Mouse (Mus musculus) c-Kit-positive CD71-positive TER-119-negative erythroid progenitor cells, embryonic 14.5 days (primary cell): ENCODE results near the gene Gm20388.
"Not testable (repeated sequence)": the region's sequence is repeated elsewhere in the genome, so short reads cannot be mapped to it uniquely, and the experiment has no call there.

Source experiments
- DNase-seq: peaks from one replicate; pipeline ENCODE4 v3.0.0-alpha.2; 2013; ENCODE audit warnings: low read depth

Gm20388 gene

DNA sequence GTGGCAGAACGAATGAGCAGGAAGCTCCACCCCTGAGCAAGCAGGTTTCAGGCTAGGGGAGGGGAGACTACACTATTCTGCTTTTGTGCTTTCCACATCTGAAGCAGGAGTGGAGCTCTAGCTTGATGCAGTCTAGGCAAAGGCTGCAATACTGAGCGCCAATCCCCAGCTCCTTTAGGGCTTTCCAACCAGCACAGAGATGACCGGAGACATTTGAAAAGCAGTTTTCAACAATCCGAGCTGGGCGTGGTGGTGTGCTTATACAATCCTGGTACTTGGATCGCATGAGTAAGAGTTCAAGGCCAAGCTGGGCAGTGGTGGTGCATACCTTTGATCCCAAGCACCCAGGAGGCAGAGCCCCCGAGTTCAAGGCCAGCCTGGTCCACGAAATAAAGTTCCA, 3281.3 kb downstream of the Gm20388 start:
- DNase-seq = no peak

GRCm38 (mm10) chr8:123193771-123194170, 3283.1 kb downstream of the Gm20388 start:
- no peak for DNase-seq

GRCm38 (mm10) chr8:123197016-123197415, 3286.4 kb downstream of the Gm20388 start:
- peak; percentile 61 for DNase-seq

DNA sequence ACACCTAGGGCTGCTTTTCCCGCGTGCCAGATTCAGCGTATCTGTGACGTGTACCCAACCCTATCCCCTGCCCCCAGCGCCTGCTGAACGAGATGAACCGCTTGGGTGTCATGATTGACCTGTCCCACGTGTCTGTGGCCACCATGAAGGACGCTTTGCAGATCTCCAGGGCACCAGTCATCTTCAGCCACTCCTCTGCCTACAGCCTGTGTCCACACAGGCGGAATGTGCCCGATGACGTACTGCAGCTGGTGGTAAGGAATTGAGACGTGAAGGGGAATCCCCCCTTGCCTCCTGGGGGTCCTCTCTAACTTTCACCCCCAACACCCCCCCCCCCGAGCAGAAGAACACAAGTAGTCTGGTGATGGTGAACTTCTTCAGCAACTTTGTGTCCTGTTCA, 3289.2 kb downstream of the Gm20388 start:
- DNase-seq = no peak

- peak; percentile 67 for DNase-seq
Measured at GRCm38 (mm10) chr8:123202288-123202687, 3291.6 kb downstream of the Gm20388 start.

DNA sequence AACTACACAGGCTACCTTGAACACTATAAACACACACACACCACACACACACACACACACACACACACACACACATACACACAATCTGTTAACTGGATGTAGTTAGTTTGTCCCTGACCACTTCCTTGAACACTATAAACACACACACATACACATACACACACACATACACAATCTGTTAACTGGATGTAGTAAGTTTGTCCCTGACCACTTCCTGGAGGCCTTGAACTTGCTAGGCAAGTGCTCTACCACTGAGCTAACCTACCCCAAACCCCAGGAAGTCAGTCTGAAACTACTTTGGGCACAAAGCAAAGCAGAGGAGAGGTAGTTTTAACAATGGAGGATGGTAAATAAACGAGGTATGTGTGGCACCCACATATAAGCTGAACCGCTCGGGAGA, 3292.9 kb downstream of the Gm20388 start:
- no peak for DNase-seq

- DNase-seq = no peak
Measured at GRCm38 (mm10) chr8:123211876-123212275, 3301.2 kb downstream of the Gm20388 start.

DNA sequence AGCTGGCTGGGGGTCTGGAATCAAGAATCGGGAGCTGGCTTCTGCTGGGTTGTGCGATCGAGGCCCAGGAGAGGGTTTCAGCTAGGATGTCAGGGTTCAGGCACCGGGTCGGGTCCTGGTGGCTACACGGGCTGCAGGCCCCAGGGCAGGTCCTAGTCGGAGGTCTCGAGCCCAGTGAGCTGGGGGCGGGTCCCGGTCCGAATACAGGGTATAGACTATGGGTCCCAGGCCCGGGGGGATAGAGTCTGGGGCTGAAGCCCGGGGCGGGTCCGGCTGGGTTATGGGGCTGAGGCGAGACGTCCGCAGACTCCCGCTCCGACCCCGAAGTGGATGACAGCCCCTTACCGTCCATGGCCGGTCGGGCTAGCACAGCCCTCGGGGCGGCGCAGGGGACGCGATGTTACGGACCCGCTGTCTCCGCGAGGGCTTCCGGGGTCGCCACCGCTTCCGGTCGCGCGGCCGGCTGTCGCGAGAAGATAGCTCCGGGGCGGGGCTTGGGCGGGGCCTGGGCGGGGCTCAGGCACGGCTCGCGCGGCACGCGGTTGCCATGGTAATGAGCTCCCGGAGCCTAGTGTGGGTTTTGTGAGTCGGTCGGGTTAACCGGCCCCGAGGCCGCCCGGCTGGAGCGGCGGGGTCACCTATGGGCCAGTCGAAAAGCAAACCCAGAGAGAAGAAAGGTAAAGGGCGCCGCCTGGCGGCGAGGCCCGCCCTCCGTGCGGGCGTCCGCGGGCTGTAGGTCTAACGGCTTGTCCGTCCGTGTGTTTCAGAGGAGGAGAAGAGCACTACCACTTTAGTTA, 3301.9 kb downstream of the Gm20388 start, which contains the start of the genes Chmp1a and Spata33:
Gene Chmp1a, minus strand, starts transcription at position 443 of the 797 bp plus-strand sequence.
Gene Spata33, plus strand, starts transcription at position 512 of the 797 bp plus-strand sequence.
- DNase-seq = peak; percentile 78

DNA sequence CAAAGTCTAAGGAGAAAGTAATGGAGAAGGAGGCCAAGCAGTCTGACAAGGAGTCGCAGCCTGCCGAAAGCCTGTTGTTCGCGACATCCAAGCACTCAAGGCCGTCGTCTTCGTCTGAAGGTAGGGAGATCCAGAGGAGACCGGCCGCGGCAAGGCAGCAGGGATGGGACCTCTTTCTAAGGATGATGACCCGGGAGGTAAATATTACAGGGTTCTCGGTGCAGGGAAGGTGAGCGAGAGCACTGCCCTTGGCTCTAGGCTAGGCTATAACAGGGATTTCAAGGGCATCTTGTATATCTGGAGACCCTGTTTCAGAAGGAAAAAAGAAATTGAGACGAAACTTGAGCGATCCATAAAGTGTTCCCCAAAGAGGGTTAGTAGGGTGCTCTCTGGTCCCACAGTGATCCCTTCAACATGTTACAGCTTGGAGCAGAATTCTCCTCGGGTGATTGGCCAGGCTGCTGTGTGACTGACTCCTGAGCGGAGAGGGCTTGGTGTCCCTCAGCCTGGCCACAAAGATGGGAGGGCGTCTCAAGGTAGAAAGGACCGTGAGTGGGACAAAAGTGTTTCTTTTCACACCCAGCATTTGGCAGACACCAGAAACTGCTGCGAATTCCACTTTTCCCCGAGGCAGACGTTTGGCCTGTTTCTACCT, 3302.6 kb downstream of the Gm20388 start:
- DNase-seq = no peak

- DNase-seq = no peak
Measured at GRCm38 (mm10) chr8:123215430-123215829, 3304.8 kb downstream of the Gm20388 start.

DNA sequence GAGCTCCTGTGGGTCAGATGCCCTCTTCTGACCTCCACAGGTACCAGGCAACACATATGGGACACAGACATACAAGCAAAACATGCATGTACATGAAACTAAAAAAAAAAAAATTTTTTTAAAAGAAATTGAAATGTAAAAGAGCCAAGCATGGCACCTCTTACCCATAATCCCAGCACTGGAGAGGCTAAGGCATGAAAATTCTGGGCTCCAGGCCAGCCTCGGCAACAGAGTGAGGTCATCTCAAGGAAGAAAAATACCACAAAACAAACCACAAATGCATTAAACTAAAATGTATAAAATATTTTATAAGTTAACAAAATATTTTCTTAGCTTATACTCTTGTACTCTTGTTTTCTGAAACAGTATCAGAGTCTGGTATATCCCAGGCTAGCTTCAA, 3310.3 kb downstream of the Gm20388 start:
- DNase-seq = no peak

DNA sequence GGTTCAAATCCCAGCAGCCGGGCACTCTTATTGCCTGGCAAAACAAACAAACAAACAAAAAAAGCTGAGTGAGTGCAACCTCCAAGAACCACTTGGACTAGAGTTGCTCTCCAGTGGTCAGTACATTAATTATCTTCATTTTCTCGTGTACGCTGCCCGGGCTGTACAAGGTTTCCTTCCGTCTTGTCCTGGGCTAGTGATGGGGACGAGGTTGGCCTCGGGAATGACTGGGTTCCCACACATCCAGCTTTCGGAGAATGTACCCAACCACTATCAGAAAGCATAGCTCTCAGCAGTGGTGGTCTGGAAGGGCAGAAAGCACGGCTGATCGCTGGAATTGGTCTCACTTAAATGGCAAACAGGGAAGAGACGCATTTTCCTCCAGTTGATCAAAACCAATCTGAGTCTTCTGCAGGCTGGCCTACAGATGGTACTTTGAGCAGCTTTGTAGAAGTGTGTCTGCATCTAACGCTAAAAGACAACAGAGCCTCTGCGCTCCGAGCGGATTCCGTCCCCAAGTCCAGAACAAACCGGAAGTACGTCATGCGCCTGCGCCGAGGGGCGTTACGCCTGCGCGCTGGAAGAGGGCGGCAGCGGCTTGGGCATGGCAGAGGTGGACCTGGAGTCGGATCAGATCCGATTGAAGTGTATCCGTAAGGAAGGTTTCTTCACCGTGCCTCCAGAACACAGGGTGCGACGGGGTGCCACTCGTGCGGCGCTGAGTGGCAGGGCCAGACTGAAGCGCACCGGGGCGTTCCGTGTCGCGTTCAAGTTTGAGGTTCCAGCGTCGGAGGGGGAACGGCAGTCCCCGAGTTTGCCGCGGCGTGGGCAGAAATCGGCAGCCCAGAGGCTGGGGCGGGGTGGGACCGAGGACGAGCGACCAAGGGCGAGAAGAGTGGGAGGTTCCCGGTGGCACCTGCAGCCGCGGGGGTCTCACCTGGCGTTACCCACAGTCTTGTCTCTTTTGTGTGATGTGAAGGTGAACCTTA, 3313.9 kb downstream of the Gm20388 start, which contains the start of gene Cdk10:
Gene Cdk10, plus strand, starts transcription at position 565 of the 989 bp plus-strand sequence.
- DNase-seq = peak; percentile 89

DNA sequence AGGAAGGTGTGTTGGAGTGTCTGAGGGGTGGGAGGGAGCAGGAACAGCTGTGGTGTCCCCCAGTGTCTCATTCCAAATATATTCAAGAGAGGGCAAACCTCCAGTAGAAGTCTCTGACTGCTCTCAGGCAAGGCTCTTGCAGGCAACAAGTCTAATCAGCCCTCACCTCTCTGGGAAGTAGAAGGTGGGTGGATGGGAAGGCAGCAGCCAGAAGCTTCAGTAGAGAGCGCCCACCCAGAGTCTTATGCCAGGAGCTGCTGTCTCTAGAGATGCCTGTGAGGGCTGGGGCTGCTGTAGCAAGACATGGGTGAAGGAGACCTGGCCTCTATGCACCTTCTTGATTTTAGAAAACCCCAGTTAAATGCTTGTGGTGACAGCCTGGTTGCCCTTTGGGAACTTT, 3317.8 kb downstream of the Gm20388 start:
- DNase-seq = no peak

GRCm38 (mm10) chr8:123230326-123230725, 3319.7 kb downstream of the Gm20388 start:
- not testable (repeated sequence) for DNase-seq

DNA sequence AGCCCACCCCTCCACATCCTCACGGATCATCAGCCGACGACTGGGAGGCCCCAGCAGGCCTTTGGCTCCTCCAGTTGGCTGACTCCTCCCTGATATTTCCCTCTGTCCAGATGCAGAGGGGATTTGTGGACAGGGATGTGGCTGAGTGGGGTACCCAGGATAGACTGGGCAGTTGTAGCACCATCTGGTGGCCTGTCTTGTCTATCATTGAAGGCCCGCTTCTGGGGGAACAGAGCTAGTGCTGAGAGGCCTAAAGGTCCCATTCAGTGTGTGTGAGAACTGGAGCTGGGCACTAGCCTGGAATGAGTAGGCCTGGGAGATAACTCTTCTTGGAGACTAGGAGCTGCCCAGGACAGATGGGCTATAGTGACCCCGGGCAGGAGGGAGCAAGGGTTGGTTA, 3321.1 kb downstream of the Gm20388 start:
- DNase-seq = no peak

- no peak for DNase-seq
Measured at GRCm38 (mm10) chr8:123232553-123232952, 3321.9 kb downstream of the Gm20388 start.

DNA sequence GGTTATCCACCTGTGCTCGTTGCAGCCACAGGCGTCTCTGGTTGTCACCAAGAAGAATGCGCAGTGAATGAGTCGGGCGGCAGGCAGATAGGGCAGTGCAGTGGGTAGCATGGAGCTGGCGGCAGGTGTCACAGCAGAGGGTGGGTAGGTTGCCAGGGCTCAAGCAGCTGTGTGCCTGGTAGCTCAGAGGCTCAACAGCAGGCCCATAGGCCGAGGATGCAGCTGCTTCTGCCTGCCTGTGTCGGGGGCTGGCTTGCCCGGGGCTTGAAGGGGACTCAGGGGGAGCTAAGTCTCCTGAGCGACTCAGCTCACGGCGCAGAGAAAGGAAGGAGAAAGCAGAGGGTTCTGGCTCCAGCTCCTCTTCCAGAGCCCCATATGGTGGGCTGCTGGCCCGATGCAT, 3322.7 kb downstream of the Gm20388 start:
- DNase-seq = no peak

- no peak for DNase-seq
Measured at GRCm38 (mm10) chr8:123233760-123234159, 3323.1 kb downstream of the Gm20388 start.

- DNase-seq = no peak
Measured at GRCm38 (mm10) chr8:123234918-123235519, 3324.4 kb downstream of the Gm20388 start.

DNA sequence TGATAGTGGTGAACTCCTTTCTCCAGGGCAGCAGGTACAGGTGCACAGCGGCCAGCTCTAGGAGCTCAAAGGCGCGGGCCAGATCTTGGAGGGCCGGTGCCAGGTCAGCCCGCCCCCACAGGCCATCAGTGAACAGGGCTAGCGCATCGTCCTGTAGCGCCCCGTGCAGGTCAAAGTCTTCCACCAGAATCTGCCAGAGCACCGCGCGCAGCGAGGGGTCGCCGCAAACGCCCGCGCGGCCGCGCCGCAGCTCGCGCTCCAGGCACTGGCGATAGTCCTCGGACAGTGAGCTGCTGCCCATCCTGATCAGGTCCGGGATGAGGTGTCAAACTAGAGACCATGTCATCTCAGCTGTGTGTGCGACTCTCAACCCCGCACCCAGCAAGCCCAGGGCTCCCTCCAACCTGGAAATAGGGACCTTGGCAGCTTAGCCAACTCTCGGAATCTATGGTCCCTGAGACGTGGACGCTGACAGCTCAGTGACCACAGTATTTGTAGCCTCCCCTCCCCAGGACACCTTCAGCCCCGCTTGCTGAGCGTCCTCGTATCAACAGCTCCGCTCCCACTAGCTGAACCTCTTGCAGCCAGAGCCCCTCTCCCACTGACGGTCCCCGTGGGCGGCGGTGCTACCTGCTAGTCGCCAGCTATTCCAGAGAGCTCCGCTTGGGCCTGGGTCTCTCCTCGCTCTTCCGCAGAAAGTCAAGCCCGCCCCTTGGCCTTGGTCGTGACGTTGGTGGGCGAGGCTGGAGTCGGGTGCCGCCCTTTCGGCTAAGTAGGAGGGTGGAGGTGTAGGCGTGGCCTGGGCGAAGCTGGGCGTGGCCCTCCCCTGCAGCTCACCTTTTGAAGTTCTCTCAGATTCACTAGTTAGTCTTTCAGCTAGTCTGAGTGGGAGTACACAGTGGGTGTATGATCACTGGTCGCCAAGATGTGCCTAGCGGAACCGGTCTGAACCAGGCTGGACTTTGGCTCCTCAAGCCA, 3325.2 kb downstream of the Gm20388 start, which contains the start of gene Spata2l:
Gene Spata2l, minus strand, starts transcription at position 714 of the 978 bp plus-strand sequence.
- DNase-seq = peak; percentile 82
